Mouse (Mus musculus): ENCODE data around the gene Ilk. TPM values are rescaled to one million over a fixed set of nuclear protein-coding genes. Genes with fewer than 3 reads are reported as not detected.
"Not testable (repeated sequence)": the region's sequence is repeated elsewhere in the genome, so short reads cannot be mapped to it uniquely, and the experiment has no call there.

Ilk gene
- total RNA-seq, 1 experiment from 2014 or later, result 150 TPM

- not testable (repeated sequence) for DNase-seq
Observed at GRCm38 (mm10) chr7:105743246-105743925, 7.0 kb downstream of the Ilk start.

DNA sequence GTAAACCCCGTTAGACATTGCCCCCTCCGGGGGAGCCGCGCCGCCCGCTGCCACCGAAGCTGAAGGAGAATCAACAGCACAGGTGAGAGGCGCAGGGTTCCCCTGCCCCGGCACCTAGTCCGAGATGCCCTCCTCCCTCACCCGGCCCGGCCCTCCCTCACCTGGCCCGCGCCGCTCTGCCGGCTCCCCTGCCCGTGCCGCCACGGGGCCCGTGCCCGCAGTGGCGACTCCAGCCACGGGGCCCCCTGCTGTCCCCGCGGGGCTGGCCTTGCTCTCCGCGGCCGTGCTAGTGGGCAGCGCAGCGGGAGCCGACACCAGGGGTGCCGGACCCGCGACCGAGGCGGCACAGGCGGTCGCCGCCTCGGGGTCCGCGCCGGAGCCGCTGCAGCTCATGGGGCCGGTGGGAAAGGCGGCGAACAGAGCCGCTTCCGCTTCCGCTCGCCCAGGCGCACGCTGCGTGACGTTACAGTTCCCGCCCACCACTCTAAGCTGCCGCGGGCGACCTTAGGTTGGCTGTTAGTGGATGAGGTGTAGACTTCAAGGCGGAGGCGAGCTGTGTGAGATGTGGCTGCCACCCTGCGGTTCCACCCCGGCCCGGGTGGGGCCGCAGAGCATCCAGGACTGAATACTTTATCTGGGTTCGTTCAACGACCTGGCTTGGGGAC lies 7.7 kb downstream of the Ilk start, which contains the start of gene Taf10:
Gene Taf10 (minus strand): TSS at position 436 of the 665 bp plus-strand sequence.
- DNase-seq, result peak; percentile 87

GRCm38 (mm10) chr7:105747776-105748175 lies 11.4 kb downstream of the Ilk start:
- DNase-seq, result no peak

- DNase-seq, result peak; percentile 81
Observed at GRCm38 (mm10) chr7:105751491-105752433, 15.4 kb downstream of the Ilk start, which contains the start of gene Tpp1. Gene Tpp1, minus strand, starts transcription at chr7:105752235.

DNA sequence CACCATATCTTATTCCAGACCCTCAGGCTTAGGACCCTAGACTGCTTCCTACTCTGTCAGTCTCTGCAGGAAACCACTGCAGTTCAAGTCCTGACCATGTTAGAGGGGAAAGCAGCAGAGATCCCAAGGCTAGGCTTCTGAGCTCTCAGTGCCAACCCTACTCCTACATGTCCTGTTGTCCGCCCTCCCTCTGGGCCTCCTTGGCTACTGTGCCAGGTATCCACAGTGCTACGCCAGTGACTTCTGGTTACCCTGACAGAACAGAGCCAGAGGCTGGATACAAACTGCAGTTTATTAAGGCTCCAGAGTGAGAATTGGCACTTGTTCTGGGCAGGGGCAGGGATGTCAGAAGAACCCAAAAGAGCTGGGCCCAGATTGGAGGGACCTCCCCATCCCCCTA lies 16.3 kb downstream of the Ilk start:
- no peak for DNase-seq

- no peak for DNase-seq
Observed at GRCm38 (mm10) chr7:105753281-105753680, 16.9 kb downstream of the Ilk start.

DNA sequence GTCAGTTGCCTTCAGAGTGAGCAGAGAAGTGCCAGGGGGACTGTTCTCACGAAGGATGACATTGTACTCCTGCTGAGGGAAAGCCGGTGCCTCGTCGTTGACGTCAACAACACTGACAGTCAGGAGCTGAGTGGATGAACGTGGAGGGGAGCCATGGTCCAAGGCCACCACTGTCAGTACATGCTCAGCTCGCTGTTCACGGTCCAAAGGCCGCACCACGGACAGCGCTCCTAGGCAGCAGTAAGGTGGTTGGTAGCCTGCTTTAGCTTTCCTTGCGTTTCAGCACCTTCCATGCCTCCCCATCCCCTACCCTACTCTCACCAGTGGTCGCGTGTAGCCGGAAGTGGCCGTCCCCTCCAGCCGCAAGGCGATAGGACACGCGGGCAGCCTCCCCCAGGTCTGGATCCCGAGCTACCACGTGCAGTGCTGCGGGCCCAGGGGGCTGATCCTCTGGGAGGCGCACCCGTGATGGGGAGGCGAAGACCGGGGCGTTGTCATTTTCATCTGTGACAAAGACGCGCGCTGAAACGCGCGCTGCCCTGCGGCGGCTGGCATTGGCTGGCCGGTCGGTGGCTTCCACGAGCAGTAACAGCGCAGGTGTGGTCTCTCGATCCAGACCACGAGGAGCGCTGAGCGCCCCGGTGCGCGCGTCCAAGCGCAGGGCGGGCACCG lies 25.6 kb downstream of the Ilk start:
- DNase-seq, result no peak

GRCm38 (mm10) chr7:105762517-105763270 lies 26.3 kb downstream of the Ilk start:
- no peak for DNase-seq

DNA sequence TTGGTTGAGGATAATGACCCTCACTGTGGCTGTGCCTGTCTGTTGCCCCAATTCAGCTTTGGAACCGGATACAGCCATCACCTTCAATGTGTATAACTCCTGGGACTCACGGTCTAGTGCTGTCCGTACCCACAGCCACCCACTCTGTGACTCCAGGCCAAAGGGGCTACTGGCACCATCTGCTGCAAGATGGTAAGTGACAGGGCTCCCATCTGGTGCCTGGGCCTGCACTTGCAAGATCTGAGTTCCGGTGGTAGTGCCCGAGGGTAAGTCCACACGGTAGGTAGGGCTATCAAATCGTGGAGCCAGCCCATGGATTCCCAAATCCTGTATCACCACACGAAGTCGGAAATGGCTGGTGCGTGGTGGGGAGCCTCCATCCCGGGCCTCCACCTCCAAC lies 27.9 kb downstream of the Ilk start:
- no peak for DNase-seq

GRCm38 (mm10) chr7:105767729-105768165 lies 31.4 kb downstream of the Ilk start:
- no peak for DNase-seq

DNA sequence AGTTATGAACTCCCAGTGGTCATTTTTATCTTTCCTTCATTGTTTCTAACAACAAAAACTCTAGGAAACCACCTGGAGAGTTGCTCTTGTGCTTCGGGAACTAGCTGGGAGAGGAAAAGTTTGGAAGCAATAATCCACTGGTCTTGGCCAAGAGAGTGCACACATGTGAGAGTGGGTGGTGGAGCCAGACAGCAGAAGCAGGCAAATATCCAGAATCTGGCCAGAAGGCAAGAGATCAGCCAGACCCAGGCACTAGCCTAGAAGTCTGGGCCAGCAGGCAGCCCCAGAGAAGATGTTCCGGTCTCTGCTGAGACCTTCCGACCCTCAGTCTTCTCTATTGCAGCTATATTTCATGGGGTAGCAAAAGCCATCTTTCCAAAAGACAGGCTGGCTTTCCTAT lies 33.6 kb downstream of the Ilk start:
- DNase-seq, result no peak

DNA sequence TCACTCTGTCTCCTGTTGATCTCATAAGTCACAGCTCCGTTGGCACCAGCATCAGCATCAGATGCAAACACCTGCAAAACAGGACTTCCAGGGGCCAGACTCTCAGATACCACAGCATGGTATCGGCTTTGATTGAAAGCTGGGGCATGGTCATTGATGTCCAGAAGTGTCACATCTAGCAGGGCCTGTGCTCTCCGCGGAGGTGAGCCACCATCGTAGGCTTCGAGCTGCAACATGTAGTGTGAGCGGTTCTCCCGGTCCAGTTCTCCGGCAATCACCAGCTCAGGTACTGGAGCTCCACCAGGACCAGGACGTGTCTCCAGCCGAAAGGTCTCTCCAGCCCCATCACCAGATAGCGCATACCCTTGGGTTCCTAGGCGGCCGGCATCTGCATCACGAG lies 35.9 kb downstream of the Ilk start:
- no peak for DNase-seq

GRCm38 (mm10) chr7:105773041-105773440 lies 36.6 kb downstream of the Ilk start:
- DNase-seq, result no peak

GRCm38 (mm10) chr7:105774661-105775060 lies 38.3 kb downstream of the Ilk start:
- no peak for DNase-seq

DNA sequence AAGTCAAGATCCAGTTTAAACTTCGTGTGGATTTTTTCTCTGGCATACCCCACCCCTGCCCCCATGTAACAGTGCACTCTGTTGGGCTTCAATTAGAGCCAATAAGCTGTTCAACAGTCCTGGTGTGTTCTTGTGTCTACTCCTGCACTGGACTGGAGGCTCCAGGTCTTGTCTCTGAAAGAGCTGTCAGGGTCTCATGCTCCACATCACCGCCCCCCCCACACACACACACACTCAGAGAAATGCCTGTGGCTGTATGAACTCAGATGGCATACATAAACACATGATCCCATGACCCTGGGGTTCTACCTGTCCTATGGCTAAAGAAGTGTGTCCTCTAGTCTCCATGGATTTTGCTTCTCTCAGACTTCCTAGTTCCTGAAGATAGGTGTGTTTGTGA lies 39.6 kb downstream of the Ilk start:
- DNase-seq, result no peak

- DNase-seq, result no peak
Observed at GRCm38 (mm10) chr7:105777316-105777715, 40.9 kb downstream of the Ilk start.

GRCm38 (mm10) chr7:105777797-105778552 lies 41.6 kb downstream of the Ilk start:
- DNase-seq, result no peak

DNA sequence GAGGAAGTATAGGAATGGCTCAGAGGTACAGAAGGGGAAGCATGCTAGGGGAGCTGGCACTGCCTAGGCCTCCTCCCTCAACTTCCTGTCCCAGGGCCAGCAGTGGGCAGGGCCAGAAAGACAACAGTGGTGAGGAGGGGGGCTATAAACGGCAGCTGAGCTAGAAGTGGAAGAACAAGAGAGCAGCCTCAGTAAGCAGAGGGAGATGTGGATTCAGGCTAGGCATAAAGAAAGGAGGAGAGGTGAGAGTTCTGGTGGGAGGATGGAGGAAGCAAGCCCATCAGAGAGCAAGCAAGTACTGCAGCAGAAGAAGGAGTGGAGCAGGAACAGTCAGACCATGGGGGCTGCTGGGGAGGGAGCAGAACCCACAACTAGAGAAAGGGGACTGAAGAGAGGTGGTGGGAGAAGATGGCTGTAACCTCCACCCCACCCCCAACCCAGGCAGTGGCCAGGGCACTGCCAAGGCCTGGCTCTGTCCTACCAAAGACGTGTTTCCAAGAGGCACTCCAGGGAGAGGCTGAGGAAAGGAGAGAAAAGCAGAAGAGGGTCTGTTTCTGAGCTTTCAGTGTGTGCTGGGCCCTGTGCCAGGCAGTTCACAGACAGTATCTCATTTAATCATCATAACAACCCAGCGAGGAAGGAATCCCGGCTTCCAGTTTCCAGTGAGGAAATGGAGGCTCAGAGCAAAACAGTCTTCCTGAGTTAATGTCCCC lies 42.3 kb downstream of the Ilk start:
- no peak for DNase-seq

GRCm38 (mm10) chr7:105783861-105784260 lies 47.5 kb downstream of the Ilk start:
- no peak for DNase-seq

DNA sequence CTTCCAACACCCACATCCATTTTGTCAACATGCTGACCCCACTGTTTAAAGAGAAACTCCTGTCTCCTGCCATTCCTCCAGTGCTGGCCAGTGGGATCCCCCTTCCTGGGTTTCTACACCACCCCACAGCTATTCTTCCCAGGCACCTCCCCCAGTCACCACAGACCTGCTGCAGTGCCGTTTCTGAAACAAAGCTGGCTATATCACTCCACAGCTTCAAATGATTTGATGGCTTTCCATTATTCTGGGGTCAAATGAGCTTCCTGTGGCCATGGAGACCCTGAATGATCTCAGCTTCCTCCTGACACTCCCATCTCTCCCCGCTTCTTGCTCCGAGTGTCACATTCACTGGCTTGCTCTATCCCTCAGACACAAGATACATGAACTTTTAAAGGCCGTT lies 48.2 kb downstream of the Ilk start:
- DNase-seq, result no peak
